Mouse (Mus musculus): ENCODE measurements around the gene Tspan11.

Tspan11 gene

DNA sequence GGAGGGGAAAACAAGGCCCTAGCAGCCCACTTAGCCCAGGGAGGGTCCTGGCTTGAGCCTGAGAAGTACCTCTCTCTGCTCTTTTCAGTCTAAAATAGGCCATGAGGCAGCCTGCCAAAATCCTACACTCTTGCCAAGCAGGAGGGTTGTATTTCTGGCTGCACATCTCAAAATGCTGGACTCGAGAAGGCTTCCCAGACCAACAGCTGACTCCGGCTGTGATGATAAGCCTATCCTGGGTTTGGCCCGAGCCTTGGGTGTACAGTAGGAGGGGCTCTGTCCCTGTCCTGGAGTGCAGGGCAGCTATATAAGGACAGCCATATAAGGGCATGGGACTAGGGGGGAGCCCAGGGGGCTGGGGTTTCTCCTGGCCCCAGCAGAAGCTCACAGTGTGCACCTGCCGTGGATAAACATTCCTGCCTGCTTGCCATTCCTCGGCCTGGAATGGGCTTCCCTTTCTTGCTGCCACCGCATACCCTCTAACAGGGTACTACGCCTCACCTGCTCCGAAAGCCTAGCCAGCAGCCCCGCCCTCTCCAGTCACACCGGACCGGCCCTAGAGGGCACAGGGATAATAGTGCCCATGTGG, 102.3 kb downstream of the Tspan11 start:
- in situ Hi-C loops (cut with MseI, MboI): no loop called here

DNA sequence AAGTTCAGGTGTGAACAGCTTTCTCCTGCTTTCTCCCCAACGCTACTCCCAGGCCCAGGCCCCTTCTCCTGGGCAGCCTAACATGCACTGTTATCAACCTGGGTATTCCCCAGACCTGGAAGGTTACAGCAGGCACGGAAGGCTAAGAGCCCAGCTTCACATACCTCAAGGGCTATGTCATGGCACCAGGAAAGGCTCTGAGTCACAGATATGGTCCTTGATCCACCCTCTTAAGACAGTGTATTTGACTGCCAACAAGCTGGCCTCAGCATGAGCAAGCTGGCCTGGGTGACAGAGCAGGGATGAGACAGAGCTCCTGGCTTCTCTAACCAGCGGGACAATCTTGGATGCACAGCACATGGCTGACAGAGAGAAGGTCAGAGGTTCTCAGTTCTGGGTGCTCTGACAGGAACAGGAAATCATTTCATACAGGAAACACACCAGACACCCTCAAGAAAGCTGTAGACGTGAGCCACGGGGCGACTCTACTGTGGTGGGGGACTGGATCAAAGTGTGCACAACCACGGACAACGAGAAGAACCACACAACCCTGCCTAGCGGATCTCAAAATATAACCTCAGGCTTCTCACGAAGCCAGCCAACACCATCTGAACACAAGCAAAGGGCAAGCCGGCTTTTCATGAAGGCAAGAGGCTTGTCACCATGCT, 104.3 kb downstream of the Tspan11 start:
- in situ Hi-C loops (cut with MseI, MboI): no loop called here

DNA sequence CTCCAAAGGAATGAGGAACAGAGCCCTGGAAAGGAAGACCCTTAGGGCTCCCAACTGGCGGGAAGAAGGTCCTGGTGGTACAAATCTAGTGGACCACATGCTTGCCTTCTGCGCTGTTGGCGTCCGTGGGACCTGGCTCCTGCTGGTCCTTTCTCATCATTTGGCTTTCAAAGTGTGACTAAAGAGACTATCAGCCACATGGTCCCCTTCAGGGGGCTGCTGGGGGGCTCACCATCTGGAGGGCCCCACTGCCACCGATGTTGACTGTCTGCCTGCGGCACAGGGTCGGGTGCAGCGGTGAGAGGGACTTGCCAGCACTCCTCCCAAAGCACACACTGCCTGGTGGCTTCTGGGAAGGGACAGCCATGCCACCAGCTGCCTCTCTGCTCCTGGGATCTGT, 105.6 kb downstream of the Tspan11 start:
- in situ Hi-C loops (cut with MseI, MboI): no loop called here

DNA sequence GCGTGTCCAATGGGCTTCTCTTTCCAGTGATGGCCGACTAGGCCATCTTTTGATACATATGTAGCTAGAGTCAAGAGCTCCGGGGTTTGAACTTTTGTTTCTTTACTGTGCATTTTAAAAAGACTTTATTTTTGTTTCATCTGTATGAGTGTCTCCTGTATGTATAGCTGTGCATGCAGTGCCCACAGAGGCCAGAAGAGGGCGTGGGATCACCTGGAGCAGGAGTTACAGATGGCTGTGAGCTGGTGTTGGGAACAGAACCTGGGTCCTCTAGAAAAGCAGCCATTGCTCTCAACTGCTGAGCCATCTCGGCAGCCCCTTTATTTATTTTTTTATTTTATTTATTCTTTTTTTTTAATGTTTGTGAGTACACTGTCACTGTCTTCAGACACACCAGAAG, 109.5 kb downstream of the Tspan11 start:
- in situ Hi-C loops (cut with MseI, MboI): no loop called here

DNA sequence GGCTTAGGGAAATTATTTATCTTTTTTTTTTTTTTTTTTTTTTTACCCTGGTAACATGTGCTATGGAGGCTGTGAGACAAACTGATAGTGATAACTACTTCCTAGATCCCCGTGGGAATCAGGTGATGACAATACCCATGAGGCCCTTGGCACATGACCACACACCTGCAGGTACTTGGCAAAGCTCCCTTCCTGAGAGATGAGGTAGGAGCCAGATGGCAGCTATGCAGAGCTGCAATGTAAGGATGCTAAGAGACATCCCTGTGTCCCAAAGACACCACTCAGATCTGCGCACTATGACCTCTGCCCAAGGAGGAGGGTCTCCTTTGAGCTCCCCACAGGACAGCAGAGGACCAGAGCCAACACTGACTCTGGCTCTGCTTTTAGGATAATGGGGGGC, 111.7 kb downstream of the Tspan11 start:
- in situ Hi-C loops (cut with MseI, MboI): no loop called here

DNA sequence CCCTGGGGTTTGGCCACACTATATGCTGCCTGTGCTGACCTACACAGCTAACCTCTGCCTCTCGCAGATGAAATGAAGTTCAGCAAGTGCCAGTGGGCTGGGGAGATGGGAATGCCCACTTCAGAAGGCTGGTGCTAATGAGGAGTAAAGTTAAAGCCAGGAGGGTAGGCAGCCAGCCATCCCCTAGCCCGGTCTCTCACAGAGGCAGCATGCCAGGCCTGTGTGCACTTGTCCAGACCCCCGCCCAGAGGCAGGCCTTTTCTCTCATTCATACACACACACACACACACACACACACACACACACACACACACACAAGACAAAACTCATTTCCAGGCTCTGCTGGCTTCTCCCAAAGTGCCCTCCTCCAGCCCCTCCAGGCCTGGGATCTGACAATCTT, 113.4 kb downstream of the Tspan11 start:
- in situ Hi-C loops (cut with MseI, MboI): no loop called here

DNA sequence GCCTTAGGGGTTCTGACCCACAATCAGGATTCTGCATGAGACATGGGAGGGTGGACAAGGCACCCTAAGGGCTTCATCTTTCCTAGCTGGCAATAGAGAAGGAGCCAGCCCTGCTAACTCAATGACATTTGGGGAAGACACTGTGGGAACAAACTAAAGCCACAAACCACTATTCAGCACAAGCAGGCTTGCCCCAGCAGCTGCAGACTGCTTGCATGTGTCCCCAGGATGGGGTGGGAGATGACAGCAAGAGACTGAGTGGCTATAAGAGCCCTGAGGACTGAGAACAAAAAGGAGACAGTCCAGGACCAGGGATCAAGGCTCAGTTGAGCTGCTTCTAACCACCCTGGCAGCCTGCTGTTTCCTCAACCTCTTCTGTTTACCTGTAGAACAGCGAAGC, 114.2 kb downstream of the Tspan11 start:
- in situ Hi-C loops (cut with MseI, MboI): no loop called here

DNA sequence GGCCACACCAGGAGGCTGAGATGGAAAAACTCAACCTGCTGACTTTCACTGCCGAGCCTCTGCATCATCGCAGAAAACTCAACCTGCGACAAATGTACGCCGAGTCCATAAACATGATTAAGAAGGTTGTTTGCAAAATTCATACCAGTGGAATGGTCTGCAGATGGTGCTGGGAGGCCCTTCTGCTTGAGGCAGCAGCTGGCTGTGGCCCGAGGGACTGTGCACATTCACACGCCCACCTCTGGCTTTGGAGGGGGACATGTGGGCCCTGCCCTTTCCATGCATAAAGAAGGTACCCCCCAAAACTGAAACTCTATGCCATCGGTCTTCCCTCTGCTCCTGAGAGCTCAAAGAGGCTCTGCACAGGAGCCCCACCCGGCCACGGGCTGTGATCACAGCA, 114.7 kb downstream of the Tspan11 start:
- in situ Hi-C loops (cut with MseI, MboI): no loop called here

DNA sequence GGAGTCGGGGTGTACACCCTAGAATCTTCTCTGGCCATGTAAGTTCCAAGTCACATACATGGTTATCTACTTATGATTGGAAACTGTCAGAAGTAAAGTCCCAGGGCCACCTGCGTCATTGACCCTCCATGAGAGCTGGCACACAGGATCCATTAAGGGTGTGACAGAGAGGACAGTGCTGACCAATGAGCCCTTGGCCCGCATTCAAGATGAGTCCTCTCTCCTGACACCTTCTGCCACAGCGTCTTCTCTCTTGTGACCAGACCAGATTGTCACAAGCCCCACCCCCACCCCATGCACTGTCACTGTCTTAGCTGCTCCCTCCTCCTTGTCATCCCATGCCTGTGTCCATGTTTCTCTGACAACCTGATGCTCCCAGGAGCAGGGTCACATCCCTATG, 115.3 kb downstream of the Tspan11 start:
- in situ Hi-C loops (cut with MseI, MboI): no loop called here

DNA sequence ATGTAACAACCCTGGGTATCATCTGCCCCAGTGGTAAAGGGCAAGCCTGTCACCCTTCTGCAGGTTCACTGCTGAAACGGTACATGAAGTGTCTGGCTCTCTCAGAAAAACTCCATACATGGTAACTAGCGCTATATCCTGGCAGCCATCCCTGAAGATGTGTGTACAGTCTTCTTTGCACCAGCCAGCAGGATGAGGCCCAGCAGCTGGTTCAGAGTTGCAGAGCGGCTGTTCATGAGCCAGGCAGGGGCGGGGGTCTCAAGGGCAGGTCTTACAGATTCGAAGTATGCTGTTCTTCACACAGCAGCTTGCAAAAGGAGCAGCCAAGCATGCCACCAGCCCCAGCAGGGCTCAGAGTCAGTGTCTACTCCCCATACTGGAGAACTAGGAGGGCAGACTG, 116.2 kb downstream of the Tspan11 start:
- in situ Hi-C loops (cut with MseI, MboI): no loop called here
